Mouse (Mus musculus) cerebellum, postnatal 10 days (tissue): Measurements from ENCODE around the gene Gpr161.
A peak's percentile ranks its signal among the peaks of the same experiment; 100 is the strongest.
"Not testable (repeated sequence)": the region's sequence is repeated elsewhere in the genome, so short reads cannot be mapped to it uniquely, and the experiment has no call there.

Experiments
- DNase-seq, 2 experiments: peaks; one replicate each; pipeline ENCODE4 v3.0.0; 2021; ENCODE audit warnings: mixed read lengths in 2 of 2

Gene Gpr161

GRCm38 (mm10) chr1:165320141-165320934, 24.7 kb downstream of the Gpr161 start:
- DNase-seq = peak; percentile 87 to 88

DNA sequence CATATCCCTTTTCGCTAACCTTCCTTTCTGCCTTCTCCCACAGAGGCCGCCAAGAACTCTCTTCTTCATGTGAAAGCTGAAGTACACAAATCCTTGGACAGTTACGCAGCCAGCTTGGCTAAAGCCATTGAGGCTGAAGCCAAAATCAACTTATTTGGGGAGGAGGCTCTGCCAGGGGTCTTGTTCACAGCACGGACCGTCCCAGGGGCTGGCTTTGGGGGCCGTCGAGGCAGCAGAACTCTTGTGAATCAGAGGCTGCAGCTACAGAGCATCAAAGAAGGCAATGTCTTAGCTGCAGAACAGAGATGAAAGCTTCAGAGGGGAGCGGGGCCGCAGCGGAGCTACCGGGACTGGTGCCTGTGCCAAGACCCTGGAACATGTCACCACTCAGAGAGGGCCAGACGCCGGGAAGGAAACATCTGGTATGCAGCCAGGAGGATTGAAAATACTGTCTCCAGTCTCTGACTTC, 25.8 kb downstream of the Gpr161 start:
- DNase-seq = peak; percentile 27 to 39

GRCm38 (mm10) chr1:165321891-165322290, 26.3 kb downstream of the Gpr161 start:
- DNase-seq = no peak

DNA sequence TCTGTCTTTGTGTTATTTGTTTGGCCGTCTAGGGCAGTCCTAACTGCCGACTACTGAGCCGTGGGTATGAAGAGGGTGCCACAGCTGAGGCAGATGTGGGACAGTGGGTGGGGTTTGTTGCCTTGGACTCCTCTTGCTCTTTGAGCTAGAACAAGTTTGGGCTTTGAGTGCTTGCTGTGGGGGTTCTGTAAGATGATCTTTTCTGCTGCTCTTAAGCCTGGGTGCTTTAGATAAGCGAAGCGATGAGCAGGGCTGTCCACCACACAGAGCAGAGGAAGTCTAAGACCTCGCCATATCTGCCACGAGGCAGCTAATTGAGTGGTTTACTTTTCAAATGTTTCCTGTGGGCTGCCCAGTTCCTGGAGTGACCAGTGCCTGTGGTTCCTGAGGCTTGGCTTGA, 27.3 kb downstream of the Gpr161 start:
- no peak for DNase-seq

- DNase-seq = no peak
Observed at GRCm38 (mm10) chr1:165327370-165327769, 31.8 kb downstream of the Gpr161 start.

GRCm38 (mm10) chr1:165327831-165328230, 32.2 kb downstream of the Gpr161 start:
- no peak for DNase-seq

DNA sequence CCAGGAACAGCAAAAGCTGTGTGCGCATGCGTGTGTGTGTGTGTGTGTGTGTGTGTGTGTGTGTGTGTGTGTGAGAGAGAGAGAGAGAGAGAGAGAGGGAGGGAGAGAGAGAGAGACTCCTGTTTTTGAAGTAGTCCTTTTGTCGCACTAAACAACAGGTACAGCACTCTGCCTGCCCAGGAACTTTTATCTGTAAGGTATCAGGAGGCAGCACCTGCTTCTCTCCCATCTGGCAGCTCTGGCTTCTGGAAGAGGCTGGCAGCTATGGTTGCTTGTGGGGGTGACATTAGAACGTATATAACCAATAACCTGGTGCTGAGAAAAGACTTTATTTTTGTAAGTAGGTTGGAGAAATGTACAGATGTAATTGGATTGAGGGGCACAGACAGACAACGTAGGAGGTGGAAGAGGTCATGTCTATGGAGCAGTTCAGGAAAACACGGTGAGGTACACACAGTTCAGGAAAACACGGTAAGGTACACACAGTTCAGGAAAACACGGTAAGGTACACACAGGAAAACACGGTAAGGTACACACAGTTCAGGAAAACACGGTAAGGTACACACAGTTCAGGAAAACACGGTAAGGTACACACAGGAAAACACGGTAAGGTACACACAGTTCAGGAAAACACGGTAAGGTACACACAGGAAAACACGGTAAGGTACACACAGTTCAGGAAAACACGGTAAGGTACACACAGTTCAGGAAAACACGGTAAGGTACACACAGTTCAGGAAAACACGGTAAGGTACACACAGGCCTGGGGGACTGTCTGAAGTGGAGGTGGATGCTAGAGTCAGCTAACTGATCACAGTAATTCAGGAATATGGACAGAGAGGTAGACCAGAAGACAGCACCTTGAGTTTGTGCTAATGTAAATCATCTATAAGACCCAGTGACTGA, 33.0 kb downstream of the Gpr161 start:
- not testable (repeated sequence) for DNase-seq

- no peak for DNase-seq
Observed at GRCm38 (mm10) chr1:165330859-165331258, 35.3 kb downstream of the Gpr161 start.

DNA sequence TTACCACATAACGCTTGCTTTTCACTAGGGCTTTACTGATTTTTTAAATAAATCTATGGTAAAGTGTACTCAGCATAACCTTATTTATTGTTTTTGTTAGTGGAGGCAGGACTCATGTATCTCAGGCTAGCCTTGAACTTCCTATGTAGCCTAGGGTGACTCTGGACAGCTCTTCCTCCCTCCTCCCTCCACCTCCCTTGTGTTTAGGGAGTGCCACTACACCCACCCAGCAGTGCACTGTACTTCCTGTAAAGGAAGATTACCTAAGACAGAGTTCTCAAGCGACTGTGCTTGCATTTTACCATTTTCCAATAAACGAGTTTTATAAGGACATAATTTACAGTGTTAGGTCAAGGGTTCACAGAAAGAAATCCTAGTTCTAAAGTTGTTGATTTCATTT, 37.2 kb downstream of the Gpr161 start:
- no peak for DNase-seq

DNA sequence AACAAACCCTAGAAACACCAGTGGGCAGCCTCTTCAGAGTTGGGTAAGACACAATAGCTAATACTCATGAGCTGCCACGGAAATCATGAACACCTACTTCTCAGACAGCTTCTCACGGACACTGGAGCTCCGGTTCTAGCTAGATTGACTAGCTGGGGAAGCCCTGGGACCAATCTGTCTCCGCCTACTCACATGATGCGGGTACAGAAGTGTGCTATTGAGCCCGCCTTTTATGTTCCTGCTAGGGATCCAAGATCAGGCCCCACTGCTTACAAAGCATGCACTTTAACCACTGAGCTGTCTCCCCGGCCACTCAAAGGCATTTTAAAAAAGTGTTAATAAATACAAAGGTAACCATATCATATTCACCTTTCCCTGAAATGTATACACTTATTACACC, 46.5 kb downstream of the Gpr161 start:
- DNase-seq = no peak

GRCm38 (mm10) chr1:165344453-165344852, 48.9 kb downstream of the Gpr161 start:
- DNase-seq = no peak

GRCm38 (mm10) chr1:165348627-165349026, 53.0 kb downstream of the Gpr161 start:
- no peak for DNase-seq

- no peak for DNase-seq
Observed at GRCm38 (mm10) chr1:165356347-165356746, 60.8 kb downstream of the Gpr161 start.

DNA sequence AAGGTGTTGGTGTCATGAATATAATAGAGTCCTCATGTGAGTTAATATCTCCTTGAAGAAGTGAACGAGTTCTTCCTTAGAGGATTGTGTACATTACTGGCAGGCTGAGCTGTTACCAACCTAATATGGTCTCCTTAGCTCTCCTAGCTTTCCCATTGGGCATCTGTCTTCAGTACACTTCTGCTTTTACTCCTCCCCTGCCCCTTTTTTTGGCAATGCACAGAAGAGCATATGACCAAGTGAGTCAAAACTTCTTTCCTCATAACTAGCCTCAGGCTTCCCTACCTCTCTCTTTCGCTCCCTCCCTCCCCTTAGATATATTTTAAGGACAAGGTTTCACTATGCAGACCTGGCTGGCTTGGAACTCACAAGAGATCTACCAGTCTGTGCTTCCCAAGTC, 67.7 kb downstream of the Gpr161 start:
- DNase-seq = no peak

- DNase-seq = no peak
Observed at GRCm38 (mm10) chr1:165365057-165365456, 69.5 kb downstream of the Gpr161 start.

- no peak for DNase-seq
Observed at GRCm38 (mm10) chr1:165370990-165371389, 75.4 kb downstream of the Gpr161 start.

DNA sequence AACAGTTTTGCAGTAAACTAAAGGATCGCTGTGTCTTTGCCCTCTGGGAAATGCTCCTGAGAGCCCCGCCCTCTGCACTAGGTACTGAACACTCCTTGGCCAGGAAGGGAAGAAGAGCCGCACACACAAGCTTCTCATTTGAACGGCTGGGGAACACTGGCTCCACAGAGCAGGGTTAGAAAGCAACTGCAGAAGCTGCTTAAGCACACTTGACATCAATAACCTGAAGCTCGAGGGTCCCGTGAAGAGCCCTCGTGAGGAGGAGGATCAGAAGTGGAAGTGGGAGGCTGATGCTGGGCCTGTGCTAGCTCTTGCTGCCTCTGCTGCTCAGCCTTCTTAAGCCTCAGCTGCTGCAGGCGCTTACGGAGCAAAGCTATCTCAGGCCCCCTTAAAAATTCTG, 78.2 kb downstream of the Gpr161 start:
- DNase-seq = no peak
